1 mouse cellular context compared by ENCODE assay signal in genomic region chr19:60911653-60912052, GRCm38 (mm10).
TF ChIP-seq lines count a peak whose summit lies in the region.

No protein-coding gene starts in this region.

TF ChIP-seq in CH12.LX, 34 proteins besides CTCF, POLR2A, EP300 and RAD21 (continued from another document):
- TF ChIP-seq CHD1 (IDR thresholded peaks at IDR 0.05; ENCODE audit: low read depth, low read length) (no peak), TBP (conservative IDR thresholded peaks at IDR 0.05; ENCODE audit: low read depth, low read length) (no peak), ZNF384 (IDR thresholded peaks at IDR 0.05; ENCODE audit: low read depth, low read length) (peak; percentile 57; the same call in 1 of the 2 replicates), IRF4 (IDR thresholded peaks at IDR 0.05; ENCODE audit: low read depth, low read length) (peak; percentile 80), MEF2A (IDR thresholded peaks at IDR 0.05; ENCODE audit: borderline replicate concordance, low read depth, low read length) (no peak), NRF1 (IDR thresholded peaks at IDR 0.05; ENCODE audit: low read depth, low read length) (no peak), SIN3A (IDR thresholded peaks at IDR 0.05; ENCODE audit: low read length) (peak; percentile 61; the same call in 1 of the 2 replicates)
